Mouse (Mus musculus): ENCODE measurements around the gene Pglyrp2.

- TF ChIP-seq POLR2A (IDR thresholded peaks at IDR 0.05; ENCODE audit: insufficient read depth, low read depth, low read length): no peak
- no peak for TF ChIP-seq CTCF (IDR thresholded peaks at IDR 0.05)
- no peak for TF ChIP-seq EP300 (IDR thresholded peaks at IDR 0.05; ENCODE audit: insufficient read depth, low read depth, low read length)
These were observed 3.2 kb downstream of the Pglyrp2 start for GRCm38 (mm10) chr17:32420781-32421180.

Measured in heart, adult 2 months (tissue).